Mouse (Mus musculus) activated CD4-positive, CD25-positive, alpha-beta regulatory T cell (primary cell): ENCODE data around the gene Zfp174. TPM values are rescaled to one million over a fixed set of nuclear protein-coding genes. Genes with fewer than 3 reads are reported as not detected.

Experiments used
- polyA plus RNA-seq, 2 experiments: library from polyadenylated mRNA; unstranded; fragments of 100-300 nt; shearing (Covaris generic); gene quantifications; one replicate each; pipeline ENCODE4 v1.2.1; 2017

The Zfp174 gene
- under 1 TPM; 0.26 to 0.76 TPM for polyA plus RNA-seq

DNA sequence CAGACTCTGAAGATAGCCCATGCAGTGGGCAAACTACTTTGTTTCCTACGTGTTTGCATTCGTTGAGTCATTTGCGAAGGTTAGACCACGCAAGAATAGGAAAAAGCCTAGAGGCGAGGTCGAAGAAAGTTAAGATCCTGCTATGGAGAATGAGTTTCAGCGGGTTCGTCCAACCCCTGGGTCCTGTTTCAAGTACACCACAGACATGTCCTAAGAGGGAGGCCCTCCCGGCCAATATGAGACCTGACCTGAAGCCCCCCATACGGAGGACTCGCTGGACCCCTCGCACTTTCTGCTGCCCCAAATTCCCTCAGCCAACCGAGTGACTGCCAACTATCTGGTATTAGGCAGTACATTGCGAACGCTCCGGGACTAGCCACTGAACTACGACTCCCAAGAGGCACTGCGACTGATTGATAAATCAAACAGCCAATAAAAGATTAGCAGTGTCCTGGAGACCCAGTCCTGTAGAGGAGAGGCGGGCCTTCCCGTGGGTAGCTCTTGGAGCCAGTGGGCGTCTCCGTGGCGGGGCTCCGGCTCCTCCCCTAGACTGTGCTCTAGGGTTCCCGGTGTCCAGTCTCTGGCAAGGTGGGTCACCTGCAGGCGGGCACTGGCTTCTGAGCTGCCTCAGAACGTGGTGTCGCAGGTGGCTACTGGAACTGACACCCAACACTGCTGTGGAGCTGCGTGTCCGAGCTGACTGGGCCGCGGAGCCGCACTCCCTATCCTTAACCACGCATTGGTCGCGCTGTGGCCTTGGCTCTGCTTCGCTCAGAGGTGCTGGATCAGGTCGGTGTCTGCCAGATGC, at the start of gene Zfp174:
Zfp174 (plus strand) TSS at position 558 of the 808 bp plus-strand sequence.

DNA sequence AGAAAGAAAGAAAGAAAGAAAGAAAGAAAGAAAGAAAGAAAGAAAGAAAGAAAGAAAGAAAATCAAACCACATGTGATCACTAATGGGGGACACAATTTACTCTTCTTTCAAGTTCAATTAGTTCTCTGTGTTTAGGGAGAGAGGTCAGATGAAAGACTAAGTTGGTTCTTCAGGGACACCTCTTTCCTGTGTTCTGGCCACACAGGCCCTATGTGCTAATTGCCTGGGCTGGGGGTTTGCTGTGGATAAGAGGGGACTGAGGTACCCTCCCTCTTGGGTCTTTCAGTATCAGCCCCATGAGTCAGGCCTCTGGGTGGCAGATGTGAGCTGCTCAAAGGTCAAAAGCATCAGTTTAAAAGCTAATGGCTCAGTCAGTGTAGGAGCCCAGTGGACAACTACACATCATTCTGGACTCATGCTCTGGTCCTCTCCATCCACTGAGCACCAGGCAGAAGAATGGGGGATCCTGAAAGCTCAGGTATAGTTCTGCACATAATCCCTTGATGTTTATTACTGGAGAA, 16.4 kb upstream of the Zfp174 start, which contains the start of gene Olfr15:
Olfr15 (plus strand) TSS at position 291 of the 522 bp plus-strand sequence.

DNA sequence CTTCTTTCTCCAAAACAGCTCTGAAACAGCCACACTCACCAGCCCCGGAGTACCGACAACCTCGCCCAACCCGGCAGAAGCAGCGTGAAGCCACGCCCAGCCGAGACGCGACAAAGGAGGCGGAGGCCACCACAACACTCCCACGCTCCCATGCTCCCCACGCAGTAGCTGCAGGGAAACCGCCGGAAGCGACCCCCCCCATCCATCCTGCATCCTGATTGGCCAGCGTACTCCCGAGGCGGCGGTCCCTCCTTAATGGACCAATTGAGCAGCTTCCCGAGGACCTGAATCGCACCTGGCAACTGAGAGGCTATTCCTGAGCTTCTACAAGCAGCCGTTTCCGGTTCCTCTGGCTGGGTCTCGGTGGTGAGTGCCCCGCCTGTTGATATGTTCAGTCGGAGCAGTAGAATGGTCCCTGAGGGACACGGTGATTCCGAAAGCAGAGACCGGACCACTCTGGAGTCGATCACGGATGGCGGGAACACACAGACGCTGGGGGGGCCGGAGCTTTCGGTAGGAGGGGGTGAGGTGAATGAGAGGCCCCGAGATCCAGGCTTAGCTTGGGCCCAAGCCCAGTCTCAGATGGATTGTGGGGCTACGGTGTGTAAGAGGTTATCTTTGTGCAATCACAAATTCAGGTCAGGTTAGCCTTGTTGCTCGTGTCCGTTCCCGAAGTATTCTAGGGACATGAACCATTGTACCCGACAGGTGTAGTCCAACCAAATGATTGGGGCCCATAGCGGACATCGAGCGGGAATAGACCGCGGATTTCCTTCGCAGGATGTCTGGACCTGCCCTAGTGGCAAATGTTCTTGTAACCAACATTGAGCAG, 25.4 kb downstream of the Zfp174 start, which contains the start of gene Naa60:
Naa60 (plus strand) TSS at position 160 of the 832 bp plus-strand sequence.

DNA sequence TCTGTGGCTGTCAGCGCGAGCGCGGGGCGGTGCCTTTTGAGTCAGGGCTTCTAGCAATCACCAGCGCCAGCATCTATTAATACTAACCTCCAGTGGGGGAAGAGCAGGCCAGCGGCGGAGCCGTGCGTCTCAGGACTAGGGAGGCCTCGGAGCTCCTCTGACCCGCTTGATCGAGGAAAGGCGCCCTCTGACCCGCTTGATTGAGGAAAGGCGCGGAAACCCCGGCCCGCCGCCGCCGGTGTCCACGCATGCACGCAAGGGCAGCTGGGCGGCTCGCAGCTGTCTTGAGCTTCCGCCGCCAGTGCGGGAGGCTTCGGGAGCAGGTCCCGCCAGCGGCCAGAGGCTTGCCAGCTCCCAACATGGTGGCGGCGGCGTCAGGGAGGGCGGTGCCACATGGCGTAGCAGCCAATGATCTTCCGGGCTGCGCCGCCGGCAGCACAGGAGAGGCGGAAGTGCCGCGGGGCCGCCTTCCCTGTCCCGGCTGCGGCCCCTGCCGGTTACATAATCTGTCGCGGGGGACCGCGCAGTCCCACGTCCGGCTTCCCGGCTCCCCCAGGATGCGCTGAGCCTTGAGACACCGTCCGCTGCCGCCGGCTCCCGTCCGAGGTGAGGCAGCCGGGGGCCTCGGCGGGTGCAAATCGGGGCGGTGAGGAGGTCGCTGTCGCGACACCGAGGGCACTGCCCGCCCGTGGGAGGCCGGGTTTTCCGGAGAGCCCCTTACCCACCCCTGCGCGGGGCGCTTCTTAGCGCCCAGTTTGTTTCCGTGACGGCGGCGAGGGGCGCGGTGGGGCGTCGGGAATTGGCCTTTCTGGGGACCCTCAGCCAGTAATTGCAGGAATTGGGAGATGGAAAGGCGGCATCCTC, 37.4 kb downstream of the Zfp174 start, which contains the start of the genes Zfp597 and Gm20695:
Zfp597 (minus strand) TSS at position 361 of the 864 bp plus-strand sequence.
Gm20695 (plus strand) TSS at position 448 of the 864 bp plus-strand sequence.

Other genes with a start within 250 kb of the Zfp174 start
- under 1 TPM; 0.29 to 0.35 TPM for gene Mefv, start 129.2 kb upstream of the Zfp174 start, polyA plus RNA-seq
- 10 to 100 TPM; 49.4 to 86.0 TPM for gene Zfp263, start 103.2 kb upstream of the Zfp174 start, polyA plus RNA-seq
- under 1 TPM in 1 of 2 experiments, not detected in 1; 0.34 TPM for gene Olfr15, start 16.4 kb upstream of the Zfp174 start, polyA plus RNA-seq
- 100 to 1,000 TPM; 119 to 143 TPM for gene Naa60, start 25.1 kb downstream of the Zfp174 start, polyA plus RNA-seq
- 10 to 100 TPM; 13.1 TPM for gene Zfp597, start 37.3 kb downstream of the Zfp174 start, polyA plus RNA-seq
- gene Gm20695, start 37.4 kb downstream of the Zfp174 start, polyA plus RNA-seq: under 1 TPM; 0.52 to 0.99 TPM
- 10 to 100 TPM in 1 of 2 experiments, 1 to 10 TPM in 1; 7.5 to 13.9 TPM for gene 1700037C18Rik, start 61.4 kb downstream of the Zfp174 start, polyA plus RNA-seq
- 10 to 100 TPM; 28.7 to 35.2 TPM for gene Cluap1, start 61.5 kb downstream of the Zfp174 start, polyA plus RNA-seq
- 10 to 100 TPM; 62.3 to 62.9 TPM for gene Nlrc3, start 129.4 kb downstream of the Zfp174 start, polyA plus RNA-seq
- gene Slx4, start 156.5 kb downstream of the Zfp174 start, polyA plus RNA-seq: 10 to 100 TPM; 23.3 to 28.5 TPM
- gene Dnase1, start 189.7 kb downstream of the Zfp174 start, polyA plus RNA-seq: 1 to 10 TPM; 3.0 to 3.9 TPM
- 10 to 100 TPM; 55.3 to 62.9 TPM for gene Trap1, start 230.6 kb downstream of the Zfp174 start, polyA plus RNA-seq